Mouse (Mus musculus): ENCODE data around the gene Inafm2. TPM values are rescaled to one million over a fixed set of nuclear protein-coding genes. Genes with fewer than 3 reads are reported as not detected.

The Inafm2 gene
- polyA plus RNA-seq, 1 experiment from 2014 or later, result 36.2 TPM

DNA sequence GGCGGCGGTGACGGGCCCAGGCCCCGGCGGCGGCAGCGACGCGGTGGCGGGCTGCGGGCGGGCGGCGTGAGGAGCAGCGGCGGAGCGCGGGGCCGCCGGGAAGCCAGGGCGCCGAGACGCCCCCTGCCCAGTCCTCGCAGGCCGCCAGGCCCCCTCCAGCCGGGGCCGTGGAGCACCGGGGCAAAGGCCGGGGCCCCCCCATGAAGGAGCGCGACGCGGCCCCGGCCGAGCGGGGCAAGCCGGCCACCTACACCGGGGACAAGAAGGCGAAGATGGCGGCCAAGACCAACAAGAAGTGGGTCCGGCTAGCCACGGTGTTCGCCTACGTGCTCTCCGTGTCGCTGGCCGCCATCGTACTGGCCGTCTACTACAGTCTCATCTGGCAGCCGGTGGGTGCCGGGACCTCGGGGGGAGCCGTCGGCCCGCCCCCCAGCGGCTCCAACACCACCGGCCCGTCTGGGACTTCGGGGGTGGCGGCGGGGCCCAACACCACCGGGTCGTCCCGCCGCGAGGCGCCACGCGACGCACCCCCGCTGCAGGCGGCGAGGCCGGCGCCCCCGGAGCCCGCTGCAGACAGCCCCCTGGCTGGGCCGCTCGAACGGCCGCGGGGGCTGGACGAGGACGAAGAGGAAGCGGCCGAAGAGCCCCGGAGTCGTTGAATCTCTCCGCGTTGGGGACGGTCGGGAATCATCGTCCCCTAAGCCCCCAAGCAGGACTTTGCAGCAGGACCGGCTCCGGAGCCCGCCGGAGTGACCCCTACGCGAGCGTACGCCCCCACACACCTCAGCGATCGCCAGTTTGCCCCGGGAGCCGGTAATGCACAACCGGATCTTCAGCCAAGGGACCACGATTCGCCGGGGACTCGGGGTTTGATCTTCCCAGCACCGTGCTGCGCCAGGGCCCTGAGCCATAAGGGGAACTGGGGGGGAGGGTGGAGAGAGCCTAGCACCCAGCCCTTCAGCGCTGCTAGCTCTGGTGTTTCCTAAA, 650 bp downstream of the Inafm2 start:
- WGBS, result under 1% methylated on average over 93 of the region's 113 CpGs
- peak overlapping the region; percentile 80 for H3K27ac ChIP-seq (replicated peaks)
- peak overlapping the region; percentile 94 for H3K4me3 ChIP-seq
- peak; percentile 35; the same call in 1 of the 2 replicates for ATAC-seq (ENCODE audit: extremely low read depth, insufficient number of reproducible peaks, low FRiP score, low TSS enrichment)
- peaks cover 14% of the 10 kb centered on the region for H3K36me3 ChIP-seq
- peak overlapping the region; percentile 99 for H3K9ac ChIP-seq
- peak overlapping the region; percentile 86 for H3K4me2 ChIP-seq
- H3K9me3 ChIP-seq, result no peaks in the 10 kb centered on the region
- H3K27me3 ChIP-seq (replicated peaks), result peaks cover 23% of the 10 kb centered on the region
- peaks cover 64% of the 10 kb centered on the region for H3K4me1 ChIP-seq

DNA sequence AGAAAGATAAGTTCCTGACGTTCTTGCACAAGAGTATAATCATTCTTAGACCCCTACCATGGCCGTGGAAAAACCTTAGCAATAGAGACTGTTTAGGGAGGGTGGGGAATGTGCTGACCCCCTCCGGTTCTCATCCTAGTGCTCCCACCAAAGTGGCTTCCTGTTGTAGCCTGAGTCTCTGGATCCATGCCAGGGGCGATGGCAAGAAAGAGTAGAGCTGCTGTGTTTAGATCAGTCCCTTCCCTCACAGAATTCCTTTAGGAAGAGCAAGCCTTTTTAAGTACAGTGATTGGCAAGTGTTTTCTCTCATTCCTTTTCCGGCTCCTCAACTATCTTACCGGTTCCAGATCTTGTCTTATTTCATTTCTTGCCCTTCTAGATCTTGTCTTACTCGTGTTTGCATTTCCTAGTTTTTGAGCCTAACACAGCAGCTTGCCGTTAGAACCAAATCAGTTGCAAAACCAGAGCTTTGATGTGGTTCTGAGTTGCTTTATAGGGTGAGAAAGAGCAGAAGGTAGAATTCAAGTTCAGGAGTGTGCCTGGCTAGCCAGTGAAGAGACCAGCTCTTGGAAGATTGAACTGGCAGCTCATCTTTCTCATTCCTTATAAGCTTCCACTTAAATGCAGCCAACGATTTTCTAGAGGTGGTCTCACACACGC, 1.9 kb downstream of the Inafm2 start:
- no peaks in the 10 kb centered on the region for H3K9me3 ChIP-seq
- H3K4me2 ChIP-seq, result peak overlapping the region; percentile 86
- H3K27ac ChIP-seq (replicated peaks), result peak overlapping the region; percentile 80
- peak overlapping the region; percentile 99 for H3K9ac ChIP-seq
- peaks cover 15% of the 10 kb centered on the region for H3K27me3 ChIP-seq (replicated peaks)
- ATAC-seq (ENCODE audit: extremely low read depth, insufficient number of reproducible peaks, low FRiP score, low TSS enrichment), result no peak
- H3K36me3 ChIP-seq, result peaks cover 14% of the 10 kb centered on the region
- H3K4me3 ChIP-seq, result peak overlapping the region; percentile 94
- peaks cover 76% of the 10 kb centered on the region for H3K4me1 ChIP-seq
- 17% methylated on average over 10 of the region's 10 CpGs for WGBS

DNA sequence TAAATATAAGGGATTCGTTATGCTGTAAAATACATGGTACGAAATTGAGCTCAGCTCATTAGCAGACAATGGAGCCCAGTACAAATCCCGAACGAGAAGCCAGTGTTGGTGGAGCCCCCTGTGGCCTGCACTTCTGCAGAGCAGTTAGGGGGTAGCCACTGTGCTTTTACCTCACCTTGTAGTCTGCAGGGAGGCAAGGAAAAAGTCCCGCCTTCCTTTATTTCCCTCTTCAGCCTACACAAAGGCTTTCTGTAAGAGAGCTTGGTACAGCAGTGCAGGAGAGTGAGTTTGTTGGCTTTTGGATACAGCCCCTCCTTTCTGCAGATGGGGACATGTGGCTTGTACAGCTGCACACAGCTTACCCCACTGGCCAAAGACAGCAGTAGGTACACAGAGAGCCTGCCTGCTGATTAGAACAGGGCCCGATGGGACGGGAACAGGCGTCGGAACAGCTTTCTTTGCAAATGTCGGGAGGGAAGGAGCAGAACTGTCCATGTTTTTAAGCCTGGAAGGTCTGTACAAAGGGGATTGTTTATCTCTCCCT, 3.9 kb downstream of the Inafm2 start:
- H3K27ac ChIP-seq (replicated peaks), result peak overlapping the region; percentile 93
- peak overlapping the region; percentile 99 for H3K9ac ChIP-seq
- H3K4me1 ChIP-seq, result peaks cover 79% of the 10 kb centered on the region
- H3K4me2 ChIP-seq, result peak overlapping the region; percentile 86
- H3K27me3 ChIP-seq (replicated peaks), result peaks cover 5% of the 10 kb centered on the region
- 56% methylated on average over 10 of the region's 10 CpGs for WGBS
- no peak for ATAC-seq (ENCODE audit: extremely low read depth, insufficient number of reproducible peaks, low FRiP score, low TSS enrichment)
- no peaks in the 10 kb centered on the region for H3K9me3 ChIP-seq
- peaks cover 14% of the 10 kb centered on the region for H3K36me3 ChIP-seq
- peak overlapping the region; percentile 24 for H3K4me3 ChIP-seq

GRCm38 (mm10) chr2:118750476-118750875, 4.9 kb downstream of the Inafm2 start:
- peak overlapping the region; percentile 99 for H3K9ac ChIP-seq
- 0 out of 2 replicates have a peak, but pooled peaks cover 3% of the 10 kb centered on the region for H3K27me3 ChIP-seq (replicated peaks)
- peaks cover 70% of the 10 kb centered on the region for H3K4me1 ChIP-seq
- H3K9me3 ChIP-seq, result no peaks in the 10 kb centered on the region
- no peak for ATAC-seq (ENCODE audit: extremely low read depth, insufficient number of reproducible peaks, low FRiP score, low TSS enrichment)
- peak overlapping the region; percentile 93 for H3K27ac ChIP-seq (replicated peaks)
- H3K4me3 ChIP-seq, result peak overlapping the region; percentile 24; the same call in 1 of the 2 replicates
- 27% methylated on average over 8 of the region's 8 CpGs for WGBS
- H3K4me2 ChIP-seq, result peak overlapping the region; percentile 86
- peaks cover 14% of the 10 kb centered on the region for H3K36me3 ChIP-seq

DNA sequence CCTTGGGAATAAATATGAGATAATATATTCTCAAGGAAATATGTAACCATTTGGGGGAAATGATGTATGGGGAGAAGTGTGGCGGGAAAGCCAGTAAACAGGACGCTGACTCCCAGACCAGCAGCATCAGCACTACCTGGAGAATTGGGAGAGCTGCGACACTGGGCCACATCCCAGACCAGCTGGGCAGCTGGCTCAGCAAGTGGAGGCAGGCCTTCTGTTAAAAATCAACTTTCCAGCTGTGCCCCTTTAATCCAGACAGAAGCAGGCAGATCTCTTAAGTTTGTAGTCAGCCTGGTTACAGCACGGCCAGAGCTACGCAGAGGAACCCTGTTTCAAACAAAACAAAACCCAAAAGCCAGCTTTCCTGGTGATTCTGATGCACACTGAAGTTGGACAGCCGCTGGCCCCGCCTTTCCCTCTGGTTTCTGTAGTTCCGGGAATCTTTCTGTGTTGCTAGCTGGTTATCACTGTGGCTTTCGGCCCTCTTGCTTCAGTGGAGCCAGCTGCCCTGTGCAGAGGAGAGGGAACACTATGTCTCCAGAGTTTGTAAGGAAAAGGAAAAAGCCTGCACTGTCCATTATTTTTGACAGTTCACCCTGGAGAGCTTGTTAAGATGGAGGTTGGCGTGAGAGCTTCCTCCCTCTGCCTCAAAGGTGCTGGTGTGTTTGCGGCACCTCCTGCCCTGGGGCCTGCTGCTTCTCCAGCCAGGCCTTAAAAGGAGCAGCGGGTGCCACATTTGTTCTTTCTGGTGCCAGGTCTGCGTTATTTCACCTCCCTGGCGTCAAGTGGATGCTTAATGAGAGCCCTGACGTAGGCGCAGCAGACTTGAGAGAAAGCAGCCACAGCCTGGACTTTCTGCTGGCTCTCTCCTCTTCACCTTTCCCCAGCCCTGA, 6.6 kb downstream of the Inafm2 start:
- peak overlapping the region; percentile 66 for H3K9ac ChIP-seq
- ATAC-seq (ENCODE audit: extremely low read depth, insufficient number of reproducible peaks, low FRiP score, low TSS enrichment), result no peak
- peaks cover 20% of the 10 kb centered on the region for H3K36me3 ChIP-seq
- peak overlapping the region; percentile 93 for H3K27ac ChIP-seq (replicated peaks)
- H3K4me3 ChIP-seq, result no peak overlapping the region
- H3K4me1 ChIP-seq, result peaks cover 70% of the 10 kb centered on the region
- H3K27me3 ChIP-seq (replicated peaks), result peaks cover 7% of the 10 kb centered on the region; the same call in 1 of the 2 replicates
- WGBS, result 42% methylated on average over 16 of the region's 16 CpGs
- no peaks in the 10 kb centered on the region for H3K9me3 ChIP-seq
- peak overlapping the region; percentile 37 for H3K4me2 ChIP-seq

GRCm38 (mm10) chr2:118752792-118753108, 7.2 kb downstream of the Inafm2 start:
- no peak overlapping the region; the same call in 1 of the 2 replicates for H3K4me2 ChIP-seq
- ATAC-seq (ENCODE audit: extremely low read depth, insufficient number of reproducible peaks, low FRiP score, low TSS enrichment), result no peak
- peaks cover 13% of the 10 kb centered on the region for H3K27me3 ChIP-seq (replicated peaks)
- H3K4me1 ChIP-seq, result peaks cover 64% of the 10 kb centered on the region
- peak overlapping the region; percentile 93 for H3K27ac ChIP-seq (replicated peaks)
- no peak overlapping the region for H3K4me3 ChIP-seq
- peak overlapping the region; percentile 48 for H3K9ac ChIP-seq
- no peaks in the 10 kb centered on the region for H3K9me3 ChIP-seq
- H3K36me3 ChIP-seq, result peaks cover 26% of the 10 kb centered on the region
- 38% methylated on average over 4 of the region's 4 CpGs for WGBS

- ATAC-seq (ENCODE audit: extremely low read depth, insufficient number of reproducible peaks, low FRiP score, low TSS enrichment), result no peak
Measured at GRCm38 (mm10) chr2:118754143-118754542, 8.6 kb downstream of the Inafm2 start.

GRCm38 (mm10) chr2:118755407-118755806, 9.8 kb downstream of the Inafm2 start:
- no peak overlapping the region for H3K4me3 ChIP-seq
- WGBS, result 79% methylated on average over 6 of the region's 6 CpGs
- no peak for ATAC-seq (ENCODE audit: extremely low read depth, insufficient number of reproducible peaks, low FRiP score, low TSS enrichment)

More at GRCm38 (mm10) chr2:118754143-118754542, 8.6 kb downstream of the Inafm2 start:
- Histone ChIP-seq H3K27me3 (replicated peaks) (peaks cover 26% of the 10 kb centered on the region), H3K4me2 (no peak overlapping the region), H3K4me3 (no peak overlapping the region), H3K36me3 (peaks cover 30% of the 10 kb centered on the region), H3K9me3 (no peaks in the 10 kb centered on the region), H3K9ac (no peak overlapping the region), H3K27ac (replicated peaks) (no peak overlapping the region), H3K4me1 (peaks cover 50% of the 10 kb centered on the region)
- WGBS, result 89% methylated on average over 5 of the region's 5 CpGs

DNA sequence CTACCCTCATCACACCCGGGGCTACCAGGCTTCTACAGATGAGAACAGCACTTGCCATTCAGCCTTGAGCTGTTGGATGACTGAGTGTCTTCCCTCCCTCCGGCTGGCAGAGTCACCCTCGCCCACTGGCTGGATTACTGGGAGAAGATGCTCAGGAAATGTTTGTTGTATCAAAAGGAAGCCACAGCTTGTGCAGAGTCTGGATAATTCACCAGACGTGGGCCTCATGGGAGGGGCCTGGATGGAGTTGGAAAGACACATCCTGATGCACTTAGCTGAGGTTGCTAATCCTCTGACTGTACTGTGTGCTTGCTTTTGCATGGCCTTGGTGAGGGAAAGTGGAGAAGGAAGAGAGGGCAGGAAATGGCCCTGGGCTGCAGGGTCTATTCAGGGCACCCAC, 10.5 kb downstream of the Inafm2 start:
- H3K9ac ChIP-seq, result no peak overlapping the region
- no peak for ATAC-seq (ENCODE audit: extremely low read depth, insufficient number of reproducible peaks, low FRiP score, low TSS enrichment)
- H3K4me3 ChIP-seq, result no peak overlapping the region
- peaks cover 22% of the 10 kb centered on the region for H3K36me3 ChIP-seq
- no peak overlapping the region for H3K4me2 ChIP-seq
- no peak overlapping the region for H3K27ac ChIP-seq (replicated peaks)
- no peaks in the 10 kb centered on the region for H3K9me3 ChIP-seq
- H3K4me1 ChIP-seq, result peaks cover 49% of the 10 kb centered on the region
- 67% methylated on average over 4 of the region's 4 CpGs for WGBS
- peaks cover 31% of the 10 kb centered on the region for H3K27me3 ChIP-seq (replicated peaks)

More at GRCm38 (mm10) chr2:118755407-118755806, 9.8 kb downstream of the Inafm2 start:
- no peak overlapping the region for H3K9ac ChIP-seq
- no peak overlapping the region for H3K27ac ChIP-seq (replicated peaks)
- H3K36me3 ChIP-seq, result peaks cover 22% of the 10 kb centered on the region
- H3K4me1 ChIP-seq, result peaks cover 49% of the 10 kb centered on the region
- no peaks in the 10 kb centered on the region for H3K9me3 ChIP-seq
- H3K4me2 ChIP-seq, result no peak overlapping the region
- peaks cover 31% of the 10 kb centered on the region for H3K27me3 ChIP-seq (replicated peaks)

DNA sequence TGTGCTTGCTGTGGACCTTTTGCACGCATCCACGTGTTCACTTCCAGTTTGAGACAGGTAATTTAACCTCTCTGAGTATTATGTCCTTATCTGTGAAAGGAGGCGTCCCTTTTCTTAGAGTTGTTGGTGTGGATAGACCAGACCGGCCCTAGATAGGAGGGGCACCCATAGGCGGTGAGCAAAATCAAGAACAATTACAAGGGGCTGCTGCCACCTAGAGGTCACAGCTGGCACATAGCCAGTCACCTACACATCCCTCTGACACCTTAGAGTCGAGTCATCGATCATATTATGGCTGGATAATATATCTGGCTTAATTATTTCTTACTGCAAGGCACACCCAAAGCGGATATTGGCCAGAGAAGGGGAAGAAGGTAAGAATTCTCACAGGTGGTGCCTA, 14.3 kb downstream of the Inafm2 start:
- WGBS, result 9% methylated on average over 8 of the region's 8 CpGs
- H3K9ac ChIP-seq, result peak overlapping the region; percentile 48; the same call in 1 of the 2 replicates
- no peak for ATAC-seq (ENCODE audit: extremely low read depth, insufficient number of reproducible peaks, low FRiP score, low TSS enrichment)
- H3K4me3 ChIP-seq, result no peak overlapping the region
- peaks cover 33% of the 10 kb centered on the region for H3K27me3 ChIP-seq (replicated peaks)
- no peak overlapping the region for H3K27ac ChIP-seq (replicated peaks)
- 0 out of 2 replicates have a peak overlapping the region, but pooled peaks have one; percentile 29 for H3K4me2 ChIP-seq
- H3K36me3 ChIP-seq, result peaks cover 22% of the 10 kb centered on the region
- no peaks in the 10 kb centered on the region for H3K9me3 ChIP-seq
- peaks cover 57% of the 10 kb centered on the region for H3K4me1 ChIP-seq

Measured in heart, embryonic 13.5 days (tissue).